Mouse (Mus musculus): ENCODE results near the gene Arl11.

The Arl11 gene
- long read RNA-seq, experiment 1, transcript Arl11-201 (2 exons, 1,482 nt): major isoform, 5 of 6 reads
- long read RNA-seq, experiment 1, partial matches to known transcripts: 0 of 6 reads
- long read RNA-seq, experiment 1, other reads (novel, unspliced or antisense): 0 of 6 reads
- long read RNA-seq, experiment 2, partial matches to known transcripts: 0 of 2 reads
- long read RNA-seq, experiment 2, other reads (novel, unspliced or antisense): 0 of 2 reads

DNA sequence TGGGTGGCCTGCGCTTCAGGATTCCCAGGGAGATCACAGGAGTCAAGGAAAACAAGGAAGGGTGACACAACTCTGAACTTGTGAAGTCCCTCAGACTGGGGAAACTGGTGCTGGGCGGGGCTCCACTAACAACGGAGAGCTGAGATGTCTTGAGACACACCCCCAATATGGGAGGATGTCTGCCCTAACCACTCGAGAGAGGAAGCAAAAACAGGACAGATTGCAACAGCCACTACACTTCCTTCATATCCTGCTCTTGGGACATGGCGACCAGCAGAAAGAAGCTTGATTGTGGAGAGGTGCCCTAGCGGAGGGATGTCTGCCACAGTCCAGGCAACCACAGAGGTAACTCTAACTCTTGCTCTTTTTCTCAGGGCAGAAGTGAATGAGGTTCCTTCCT lies at the start of gene Arl11:
Gene Arl11, plus strand, starts transcription at position 161 of the 400 bp plus-strand sequence.
- intact Hi-C loops (cut with DNase I): no loop called here

DNA sequence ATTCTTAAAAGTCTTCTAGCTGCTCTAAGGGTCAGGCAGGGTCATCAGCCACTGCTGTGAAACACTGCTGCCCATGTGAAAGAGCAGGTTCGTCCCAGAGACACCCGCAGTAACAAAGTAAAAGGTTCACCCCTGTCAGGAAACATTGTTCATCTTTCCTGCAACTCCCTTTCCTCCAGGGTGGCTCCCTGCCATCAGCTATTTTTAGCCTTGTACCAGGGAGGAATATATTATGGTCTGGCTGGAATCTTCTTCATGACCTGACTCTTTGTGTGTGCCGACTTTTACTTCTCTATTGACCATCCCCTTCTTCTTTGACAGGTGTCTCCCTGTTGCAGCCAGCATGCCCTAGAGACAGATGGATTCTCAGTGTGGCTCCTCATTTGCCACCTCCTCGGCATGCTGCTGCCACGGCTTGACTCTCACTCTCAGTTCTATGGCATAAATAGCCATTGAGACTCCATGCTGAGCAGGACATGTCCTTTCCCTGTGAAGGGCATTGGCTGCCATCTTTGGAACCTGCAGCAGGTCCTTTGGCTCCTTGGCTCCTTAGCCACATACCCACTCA lies 41.6 kb upstream of the Arl11 start:
- intact Hi-C loops (cut with DNase I): no loop called here

DNA sequence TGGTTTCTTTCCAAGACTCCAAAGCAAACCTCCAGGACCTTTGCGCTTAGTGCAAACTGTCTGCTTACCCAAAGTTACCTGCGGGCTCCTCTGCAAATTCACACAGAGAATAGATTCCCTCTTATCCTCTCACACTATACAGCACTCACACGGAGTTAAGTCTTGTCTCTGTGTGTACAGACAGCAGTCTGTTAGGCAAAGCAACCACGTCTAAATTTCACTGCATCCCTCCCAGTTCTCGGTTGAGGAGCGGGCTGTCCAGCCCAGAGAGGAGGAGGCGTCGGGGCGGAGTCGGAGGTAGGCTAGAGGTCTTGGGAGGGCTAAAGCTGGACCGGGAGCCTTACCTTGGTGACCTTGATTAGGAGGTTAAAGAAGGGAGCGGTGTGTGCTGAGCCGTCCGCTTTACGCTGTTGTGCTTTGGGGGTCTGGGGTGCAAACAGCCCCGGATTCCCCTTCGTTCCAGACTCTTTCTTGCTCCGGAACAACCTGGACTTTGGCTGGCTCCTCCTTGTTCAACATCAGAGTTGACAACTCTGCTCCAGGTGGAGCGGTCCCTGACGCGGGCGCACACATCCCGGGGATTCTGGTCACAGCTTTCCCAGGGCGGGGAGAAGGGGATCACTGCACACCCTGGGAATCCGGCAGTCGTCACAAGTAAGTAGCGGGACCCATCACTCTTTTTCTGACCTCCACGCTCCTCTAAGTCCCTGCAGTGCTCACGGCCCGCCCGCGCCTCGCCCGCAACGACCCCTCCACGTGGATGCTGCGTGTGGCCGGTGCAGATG lies 34.9 kb upstream of the Arl11 start:
- intact Hi-C loops (cut with DNase I): no loop called here

DNA sequence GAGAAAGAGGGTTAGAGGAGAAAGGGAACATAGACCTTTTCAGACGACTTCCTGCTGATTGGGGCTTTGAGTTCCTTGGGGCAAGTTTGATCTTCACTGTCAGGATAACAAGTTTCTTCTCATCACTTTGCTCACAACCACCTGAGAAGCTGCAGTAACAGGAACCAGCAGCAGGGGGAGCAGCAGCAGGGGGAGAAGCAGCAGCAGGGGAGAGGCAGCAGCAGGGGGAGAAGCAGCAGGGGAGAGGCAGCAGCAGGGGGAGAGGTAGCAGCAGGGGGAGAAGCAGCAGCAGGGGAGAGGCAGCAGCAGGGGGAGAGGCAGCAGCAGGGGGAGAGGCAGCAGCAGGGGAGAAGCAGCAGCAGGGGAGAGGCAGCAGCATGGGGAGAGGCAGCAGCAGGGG lies 32.3 kb upstream of the Arl11 start:
- intact Hi-C loops (cut with DNase I): loop anchor here (2.0 kb wide), 1 partner anchor 18 kb away; no protein-coding TSS in a partner anchor

DNA sequence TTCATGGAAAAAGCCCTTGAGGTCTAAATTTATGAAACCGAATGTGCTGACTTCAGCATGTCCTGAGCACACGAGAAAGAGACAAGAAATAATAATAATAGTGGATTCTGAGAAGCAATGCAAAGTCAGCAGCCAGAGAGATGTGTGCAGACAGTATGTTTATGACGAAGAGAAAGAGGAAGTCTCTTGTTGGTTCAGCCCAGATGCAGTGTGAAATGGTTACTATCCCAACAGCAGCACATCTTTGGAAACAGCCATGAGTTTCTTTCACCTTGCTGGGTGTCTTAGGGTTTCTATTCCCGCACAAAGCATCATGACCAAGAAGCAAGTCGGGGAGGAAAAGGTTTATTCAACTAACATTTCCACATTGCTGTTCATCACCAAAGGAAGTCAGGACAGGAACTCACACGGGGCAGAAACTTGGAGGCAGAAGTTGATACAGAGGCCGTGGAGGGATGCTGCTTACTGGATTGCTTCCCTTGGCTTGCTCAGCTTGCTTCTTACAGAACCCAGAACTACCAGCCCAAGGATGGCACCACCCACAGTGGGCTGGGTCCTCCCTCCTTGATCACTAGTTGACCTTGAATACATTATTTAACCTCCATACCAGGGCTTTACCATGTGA lies 30.8 kb upstream of the Arl11 start:
- intact Hi-C loops (cut with DNase I): no loop called here

DNA sequence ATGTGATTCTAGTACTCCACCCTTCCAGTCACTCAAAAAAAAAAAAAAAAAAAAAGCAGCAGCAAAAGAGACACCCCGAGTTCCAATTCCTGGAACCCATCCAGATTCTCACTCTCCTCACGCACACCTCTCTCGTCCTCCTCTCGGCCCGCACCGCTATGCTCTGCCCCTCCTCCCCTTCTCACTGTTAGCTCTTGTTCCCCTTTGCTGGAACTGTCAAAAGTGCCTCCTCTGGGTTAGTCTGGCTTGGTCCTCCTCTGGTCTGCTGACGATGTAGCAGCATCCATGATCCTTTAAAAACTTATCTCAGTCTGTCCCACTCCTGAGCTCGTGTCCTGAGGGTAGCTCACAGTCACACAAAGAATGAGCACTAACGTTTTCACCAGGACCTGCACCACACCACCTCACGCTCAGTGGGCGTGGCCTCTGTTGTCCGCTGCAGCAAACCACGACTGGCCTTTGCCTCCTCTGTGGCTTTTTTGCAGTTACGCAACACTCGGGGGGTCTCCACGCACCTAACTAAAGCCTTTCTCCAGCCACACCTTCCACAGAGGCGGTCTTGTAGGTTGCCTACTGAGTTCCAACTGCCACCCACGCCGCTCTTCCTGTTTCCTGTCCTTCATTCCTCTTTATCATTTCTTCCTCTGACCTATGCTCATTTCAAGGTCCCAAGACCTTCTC lies 20.8 kb upstream of the Arl11 start:
- intact Hi-C loops (cut with DNase I): no loop called here

DNA sequence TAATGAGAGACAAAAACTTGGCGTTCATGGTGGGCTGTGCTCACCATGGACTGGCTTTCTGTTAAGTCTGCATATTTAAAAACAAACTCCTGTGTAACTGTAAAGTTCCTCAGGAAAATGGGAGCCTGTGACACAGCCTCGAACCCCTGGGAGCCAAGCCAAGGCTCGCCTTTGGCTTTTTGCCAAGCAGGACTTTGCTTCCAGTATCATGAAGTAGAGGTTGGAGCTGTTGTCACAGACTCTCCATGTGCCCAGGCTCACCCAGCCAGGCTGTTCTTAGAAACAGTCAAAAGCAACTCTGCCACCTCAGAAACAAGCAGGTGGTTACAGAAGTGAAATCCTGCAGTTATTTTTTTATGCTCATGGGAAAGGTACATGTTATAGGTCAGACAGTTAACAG lies 18.9 kb upstream of the Arl11 start:
- intact Hi-C loops (cut with DNase I): loop anchor here (5.0 kb wide), 1 partner anchor 488 kb away; no protein-coding TSS in a partner anchor

DNA sequence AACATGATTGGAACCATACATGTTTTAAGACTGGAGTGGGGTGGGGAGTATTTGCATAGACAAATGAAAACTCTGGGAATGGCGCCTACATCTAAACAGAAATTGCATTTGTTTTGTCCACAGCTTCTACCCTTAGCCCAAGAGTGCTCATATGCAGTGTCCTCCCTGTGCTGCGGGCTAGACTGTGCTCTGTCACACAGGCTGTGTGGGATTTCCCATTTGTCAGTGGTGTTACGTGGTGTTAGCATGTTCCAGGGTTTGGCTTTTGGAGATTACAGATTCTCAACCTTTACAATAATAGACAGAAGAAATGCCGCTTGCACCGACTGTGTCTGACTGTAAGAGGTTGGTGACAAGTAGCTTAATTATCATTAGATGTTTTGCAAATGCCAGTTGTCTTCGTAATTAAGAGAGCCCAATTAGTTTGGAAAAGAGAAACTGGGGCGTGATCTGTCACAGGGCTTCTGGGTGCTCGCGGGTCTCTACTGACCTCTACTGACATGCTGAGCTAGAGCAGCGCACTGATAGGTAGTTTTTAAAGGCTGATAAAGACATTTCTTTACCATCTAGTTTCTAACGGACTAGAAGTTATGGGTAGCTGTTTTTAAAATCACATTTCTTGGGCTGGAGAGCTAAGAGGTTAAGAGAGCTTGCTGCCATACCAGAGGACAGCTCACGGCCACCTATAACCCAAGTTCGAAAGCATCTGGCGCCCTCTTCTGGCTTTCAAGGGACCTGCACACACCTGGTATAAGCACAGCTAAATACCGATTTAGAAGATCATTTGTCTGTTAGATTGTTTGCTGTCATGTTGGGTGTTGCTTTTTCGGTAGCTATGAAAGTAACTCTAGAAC lies 15.4 kb upstream of the Arl11 start:
- intact Hi-C loops (cut with DNase I): loop anchor here (2.0 to 5.0 kb wide), 2 partner anchors 17 to 492 kb away; no protein-coding TSS in a partner anchor

DNA sequence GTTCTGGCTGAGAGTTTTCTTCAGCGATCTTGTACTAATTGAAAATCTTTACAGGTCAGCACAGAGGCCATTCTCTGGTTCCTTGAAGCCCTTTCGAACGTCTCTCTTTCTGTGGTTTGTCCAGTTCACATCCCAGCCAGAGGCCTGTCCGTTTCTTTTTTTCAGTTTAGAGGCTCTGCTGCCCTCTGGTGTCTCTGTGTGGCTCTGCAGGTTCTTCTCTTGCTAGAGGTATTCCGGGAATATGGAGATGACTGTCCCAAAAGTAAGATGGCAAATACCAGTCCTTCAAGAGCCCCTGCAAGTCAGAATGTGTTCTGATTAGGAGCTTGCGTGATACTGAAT lies 14.8 kb upstream of the Arl11 start:
- intact Hi-C loops (cut with DNase I): loop anchor here (2.0 to 5.0 kb wide), 3 partner anchors 18 to 492 kb away; no protein-coding TSS in a partner anchor

DNA sequence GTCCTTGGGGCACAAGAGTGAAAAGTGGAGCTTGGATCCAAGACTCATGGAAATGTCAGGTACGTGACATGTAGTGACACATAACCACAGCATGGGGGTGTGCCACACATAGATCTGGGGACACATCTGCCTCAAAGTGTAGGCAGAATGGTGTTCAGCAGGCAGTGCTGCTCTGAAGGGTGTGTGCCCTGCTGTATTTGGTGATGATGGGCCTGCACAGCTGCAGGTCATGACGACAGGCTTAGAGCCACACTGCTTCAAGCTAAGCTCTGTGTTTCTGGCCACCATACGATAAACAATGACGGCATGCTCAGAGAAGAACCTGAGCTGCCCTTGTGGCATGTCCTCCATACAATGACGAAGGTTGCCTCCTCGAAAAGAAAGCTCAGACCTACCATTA lies 9.7 kb upstream of the Arl11 start:
- intact Hi-C loops (cut with DNase I): loop anchor here (5.0 kb wide), 1 partner anchor 58 kb away; no protein-coding TSS in a partner anchor

DNA sequence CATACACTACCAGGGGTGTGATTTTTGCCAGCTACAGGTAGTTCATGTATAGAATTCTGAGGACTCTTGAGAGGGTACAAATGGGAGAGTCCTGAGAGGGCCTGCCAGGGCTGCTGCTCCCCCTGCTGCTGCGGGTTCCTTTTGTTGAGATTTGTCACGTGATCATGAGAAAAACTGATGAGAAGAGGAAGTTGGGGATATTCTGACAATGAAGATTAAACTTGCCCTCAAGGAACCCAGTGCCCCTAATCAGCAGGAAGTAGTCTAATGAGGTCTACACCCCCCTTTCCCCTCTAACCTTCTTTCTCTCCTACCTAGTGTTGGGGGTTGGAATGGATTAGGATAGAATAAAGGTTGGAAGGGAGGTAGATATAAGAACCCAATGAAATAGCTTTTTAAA lies 8.2 kb upstream of the Arl11 start:
- intact Hi-C loops (cut with DNase I): no loop called here

DNA sequence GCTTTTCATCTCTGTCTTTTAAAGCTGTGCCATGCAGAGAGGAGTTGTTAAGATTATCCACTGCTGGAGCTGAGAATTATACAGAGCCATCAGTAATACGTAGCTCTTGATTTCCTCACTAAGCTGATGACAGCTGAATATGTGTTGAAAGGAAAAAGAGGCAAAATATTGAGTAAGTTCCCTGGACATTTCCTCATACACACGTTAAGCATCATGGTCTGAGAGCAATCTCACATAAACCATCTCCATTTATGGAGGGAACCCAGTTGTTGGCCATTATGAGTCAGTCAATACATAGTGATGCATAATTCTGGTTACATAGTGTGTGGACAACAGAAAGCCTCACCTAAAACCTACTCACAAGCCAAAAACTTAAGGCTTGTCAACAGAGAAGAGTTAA lies 7.1 kb upstream of the Arl11 start:
- intact Hi-C loops (cut with DNase I): no loop called here

DNA sequence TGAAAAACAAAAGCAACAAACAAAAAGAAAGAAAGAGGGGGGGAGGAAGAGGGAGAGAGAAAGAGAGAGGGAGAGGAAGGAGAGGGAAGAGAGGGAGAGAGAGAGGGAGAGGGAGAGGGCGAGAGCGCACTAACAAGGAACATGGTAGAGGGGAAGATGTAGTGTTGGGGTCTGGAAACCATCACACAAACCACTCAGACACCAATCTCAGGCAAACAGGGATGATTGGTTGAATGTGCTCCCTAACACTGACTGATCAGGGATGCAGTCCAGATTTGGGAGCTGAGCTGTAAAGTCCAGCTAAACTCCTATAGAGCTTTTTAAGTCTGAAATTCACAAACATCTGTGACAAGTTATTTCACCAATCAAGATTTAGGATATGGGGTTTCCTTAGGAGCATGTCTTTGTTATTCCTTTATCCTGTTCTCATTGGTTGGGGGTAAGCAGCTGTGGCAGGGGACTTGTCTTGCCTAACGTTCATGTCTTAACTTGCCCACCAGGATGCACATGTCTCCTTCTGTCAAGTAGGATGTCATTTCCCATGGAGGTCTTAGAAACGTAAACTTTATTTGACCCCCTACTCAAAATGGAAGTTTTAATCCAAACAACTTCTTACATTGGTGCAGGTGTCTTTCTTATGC lies 5.5 kb upstream of the Arl11 start:
- intact Hi-C loops (cut with DNase I): no loop called here

DNA sequence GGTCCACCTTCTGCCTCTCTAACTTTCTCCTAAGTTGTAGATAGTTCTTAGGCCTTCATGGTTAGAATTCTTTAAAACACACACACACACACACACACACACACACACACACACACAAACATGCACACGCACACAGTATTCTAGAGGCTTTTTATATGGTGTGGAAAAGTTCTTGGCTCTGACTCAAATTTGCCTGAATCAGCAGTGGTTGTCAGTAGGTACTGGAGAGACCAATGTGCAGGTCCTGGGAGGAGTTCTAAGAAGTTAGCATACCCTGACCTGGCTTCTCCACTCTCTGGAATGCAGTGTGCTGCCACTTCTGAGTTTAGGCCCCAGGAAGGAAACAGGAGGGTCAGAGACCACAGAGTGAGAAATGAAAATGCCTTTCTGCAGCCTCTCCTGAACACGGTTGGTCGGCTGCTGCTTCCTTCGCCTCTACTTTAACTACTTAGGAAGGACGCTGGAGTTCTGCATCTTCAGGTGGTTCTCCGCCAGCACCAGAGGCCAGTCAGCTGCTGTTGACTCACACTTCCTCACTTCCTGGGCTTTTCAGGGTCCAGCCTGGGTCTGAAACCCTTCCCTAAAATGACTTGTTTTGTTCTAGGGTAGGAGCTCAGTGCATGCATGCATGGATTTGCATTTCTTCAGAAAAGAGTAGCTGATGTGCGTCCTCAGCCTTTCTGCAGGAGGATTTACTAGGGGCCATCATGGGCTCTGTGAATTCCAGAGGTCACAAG lies 651 bp downstream of the Arl11 start:
- intact Hi-C loops (cut with DNase I): no loop called here

DNA sequence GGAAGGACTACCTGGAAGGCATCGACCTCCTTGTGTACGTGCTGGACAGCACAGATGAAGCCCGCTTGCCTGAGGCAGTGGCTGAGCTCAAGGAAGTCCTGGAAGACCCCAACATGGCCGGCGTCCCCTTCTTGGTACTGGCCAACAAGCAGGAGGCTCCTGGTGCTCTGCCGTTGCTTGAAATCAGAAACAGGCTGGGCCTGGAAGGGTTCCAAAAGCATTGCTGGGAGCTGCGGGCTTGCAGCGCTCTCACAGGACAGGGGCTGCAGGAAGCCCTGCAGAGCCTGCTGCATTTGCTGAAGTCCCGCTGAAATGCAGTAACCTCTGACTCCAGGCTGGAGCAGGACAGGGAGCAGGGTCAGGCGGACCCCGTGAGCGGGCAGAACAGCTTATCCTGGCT lies 1.4 kb downstream of the Arl11 start:
- intact Hi-C loops (cut with DNase I): no loop called here

DNA sequence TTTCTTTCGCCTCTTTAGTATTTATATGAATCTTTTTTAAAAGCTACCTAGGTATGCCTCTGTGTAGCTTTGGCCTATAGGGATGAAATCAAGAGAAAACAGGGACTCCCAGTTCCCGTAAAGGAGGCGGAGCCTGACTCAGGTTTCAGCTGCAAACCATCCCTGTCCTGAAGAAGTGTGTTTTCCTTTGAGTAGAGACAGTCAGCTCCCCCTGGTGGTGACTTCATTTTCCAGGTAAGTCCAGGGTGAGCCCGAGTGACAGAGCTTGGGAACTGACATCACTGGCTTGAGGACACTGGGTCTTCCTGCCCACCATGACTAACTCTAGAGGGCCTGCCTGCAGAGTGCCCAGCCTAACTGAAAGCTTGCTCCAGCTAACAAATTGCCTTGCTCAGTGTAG lies 7.3 kb downstream of the Arl11 start:
- intact Hi-C loops (cut with DNase I): no loop called here

DNA sequence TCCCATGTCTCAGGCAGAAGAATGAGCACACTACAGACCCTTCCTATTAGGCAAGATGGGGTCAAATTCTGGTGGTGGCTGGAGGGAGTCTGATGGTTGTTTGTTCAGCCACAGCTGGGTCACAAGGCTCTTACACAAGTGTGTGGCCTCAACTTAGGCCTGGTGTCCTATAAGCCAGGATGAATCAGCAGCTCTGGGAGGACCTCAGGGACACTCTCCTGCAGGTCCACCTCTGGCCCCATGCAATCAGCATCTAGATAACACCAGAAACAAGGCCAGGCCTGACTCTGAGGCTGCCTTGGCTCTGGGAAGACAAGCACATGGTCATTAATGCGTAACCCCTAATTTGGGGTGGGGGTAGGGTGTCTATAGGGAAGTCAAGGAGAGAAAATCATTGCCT lies 11.2 kb downstream of the Arl11 start:
- intact Hi-C loops (cut with DNase I): no loop called here

DNA sequence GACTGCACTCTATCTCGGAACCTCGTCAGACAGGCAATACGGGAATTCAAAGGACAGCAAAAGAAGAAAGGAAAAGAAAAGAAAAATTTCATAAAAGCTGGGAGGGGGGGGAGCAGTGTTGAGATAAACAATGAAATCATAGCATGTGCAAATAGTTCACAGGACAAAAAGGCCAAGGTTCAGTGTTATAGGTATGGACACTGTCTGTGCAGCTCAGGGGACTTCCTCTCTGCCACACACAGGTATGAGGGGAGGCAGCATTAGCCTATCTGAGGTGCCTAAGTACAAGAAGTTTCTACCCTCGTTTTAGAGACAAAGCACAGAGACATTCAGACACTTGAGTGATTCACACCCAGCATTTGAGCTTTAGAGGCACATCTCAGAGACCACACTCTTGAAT lies 11.6 kb downstream of the Arl11 start:
- intact Hi-C loops (cut with DNase I): no loop called here

DNA sequence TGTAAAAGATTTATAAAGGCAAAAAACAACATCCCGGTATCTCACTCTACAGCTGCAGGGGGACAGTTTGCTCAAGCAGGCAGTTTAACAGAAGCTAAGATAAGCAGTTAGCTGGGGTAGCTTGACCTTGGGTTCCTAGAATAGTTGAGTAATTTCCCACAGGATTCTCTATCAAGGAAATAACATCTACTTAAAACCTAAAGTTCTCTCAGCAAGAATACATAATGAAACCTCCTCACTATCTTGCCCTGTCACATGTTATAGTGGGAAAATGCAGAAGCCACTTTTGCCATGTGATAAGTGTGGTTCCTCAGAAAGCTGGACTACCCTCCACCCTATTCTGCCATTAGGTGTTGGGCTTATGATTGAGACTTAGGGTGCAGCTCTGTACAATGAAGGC lies 13.2 kb downstream of the Arl11 start:
- intact Hi-C loops (cut with DNase I): no loop called here
